Mouse (Mus musculus) mammary gland, adult 2 months (tissue): ENCODE measurements around the gene Pcgf6. TPM values are rescaled to one million over a fixed set of nuclear protein-coding genes. Genes with fewer than 3 reads are reported as not detected.

Experiments
- polyA plus RNA-seq: library from polyadenylated mRNA; depleted of rRNA; stranded (reverse); fragments of >200 nt; gene quantifications from 2 replicates; pipeline ENCODE4 v1.2.3, GENCODE M21; 2012; ENCODE audit warnings: low replicate concordance; rRNA removed

The Pcgf6 gene
- 6.5 and 11.6 TPM in 2 replicates for polyA plus RNA-seq

DNA sequence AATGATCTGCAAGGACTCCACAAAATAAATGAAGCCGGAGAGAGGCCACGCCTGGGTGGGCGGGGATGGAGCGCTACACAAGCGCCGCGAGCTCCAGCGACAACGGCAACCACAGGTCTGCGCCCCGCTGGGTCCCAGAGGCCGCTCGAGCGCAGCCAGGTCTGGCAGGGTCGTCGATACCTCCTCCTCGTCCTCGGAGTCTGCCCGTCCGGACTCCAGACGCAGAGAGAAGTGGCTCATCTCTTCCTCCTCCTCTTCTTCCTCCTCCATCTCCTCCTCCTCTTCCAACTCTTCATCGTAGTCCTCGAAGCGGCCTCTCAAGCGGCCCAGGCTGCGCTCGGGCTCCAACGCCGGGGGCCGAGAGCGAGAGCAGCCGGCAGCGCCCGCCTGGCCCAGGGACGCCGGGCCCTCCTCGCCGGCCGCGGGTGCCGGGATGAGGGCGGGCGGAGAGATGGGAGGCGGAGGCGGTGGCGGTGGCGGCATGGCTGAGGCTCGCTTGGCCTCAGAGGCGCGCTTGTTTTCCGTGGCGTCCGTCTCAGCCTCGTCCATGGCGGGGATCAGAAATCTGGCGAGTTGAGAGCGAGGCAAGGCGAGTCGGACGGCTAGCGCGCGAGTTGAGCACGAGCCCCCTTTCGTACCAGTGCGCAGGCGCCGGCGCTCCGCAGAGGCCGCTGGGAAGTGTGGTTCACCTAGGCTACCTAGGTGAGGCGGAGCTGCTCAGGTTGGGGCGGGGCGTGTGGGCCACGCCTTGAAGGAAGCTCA, at the start of gene Pcgf6:
TSS of gene Pcgf6 (minus strand) at position 636 of the 762 bp plus-strand sequence.

DNA sequence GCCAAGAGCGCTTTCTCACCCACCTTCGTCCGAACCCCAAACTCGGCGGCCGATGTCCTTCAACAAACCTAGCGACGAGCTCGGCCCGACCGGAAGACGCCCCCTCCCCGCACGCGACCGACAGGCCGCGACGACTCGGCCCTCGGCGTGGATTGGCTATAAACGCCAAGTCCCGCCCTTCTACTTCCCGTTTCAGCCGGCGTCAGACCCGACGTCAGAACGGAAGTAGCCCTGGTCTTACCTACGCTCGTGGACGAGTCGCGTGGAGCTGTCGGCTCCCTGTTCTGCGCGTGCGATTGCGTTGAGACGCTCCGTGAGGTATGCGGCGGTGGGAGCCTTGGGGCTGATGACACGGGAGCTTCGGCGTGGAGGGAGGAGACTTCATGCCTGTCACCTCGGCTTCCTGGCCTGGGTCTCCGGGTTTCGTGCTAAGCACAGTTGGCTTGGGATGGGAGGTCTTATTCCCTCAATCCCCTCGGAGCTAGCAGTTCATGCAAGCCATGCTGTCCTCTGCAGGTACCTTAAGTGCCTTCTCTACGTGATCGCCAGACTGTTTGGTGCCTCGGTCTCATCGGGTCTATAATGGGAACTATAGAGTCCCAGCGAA, 39.9 kb upstream of the Pcgf6 start, which contains the start of the genes Usmg5 and Pdcd11:
TSS of gene Usmg5 (minus strand) at position 98 of the 607 bp plus-strand sequence.
TSS of gene Pdcd11 (plus strand) at position 219 of the 607 bp plus-strand sequence.

DNA sequence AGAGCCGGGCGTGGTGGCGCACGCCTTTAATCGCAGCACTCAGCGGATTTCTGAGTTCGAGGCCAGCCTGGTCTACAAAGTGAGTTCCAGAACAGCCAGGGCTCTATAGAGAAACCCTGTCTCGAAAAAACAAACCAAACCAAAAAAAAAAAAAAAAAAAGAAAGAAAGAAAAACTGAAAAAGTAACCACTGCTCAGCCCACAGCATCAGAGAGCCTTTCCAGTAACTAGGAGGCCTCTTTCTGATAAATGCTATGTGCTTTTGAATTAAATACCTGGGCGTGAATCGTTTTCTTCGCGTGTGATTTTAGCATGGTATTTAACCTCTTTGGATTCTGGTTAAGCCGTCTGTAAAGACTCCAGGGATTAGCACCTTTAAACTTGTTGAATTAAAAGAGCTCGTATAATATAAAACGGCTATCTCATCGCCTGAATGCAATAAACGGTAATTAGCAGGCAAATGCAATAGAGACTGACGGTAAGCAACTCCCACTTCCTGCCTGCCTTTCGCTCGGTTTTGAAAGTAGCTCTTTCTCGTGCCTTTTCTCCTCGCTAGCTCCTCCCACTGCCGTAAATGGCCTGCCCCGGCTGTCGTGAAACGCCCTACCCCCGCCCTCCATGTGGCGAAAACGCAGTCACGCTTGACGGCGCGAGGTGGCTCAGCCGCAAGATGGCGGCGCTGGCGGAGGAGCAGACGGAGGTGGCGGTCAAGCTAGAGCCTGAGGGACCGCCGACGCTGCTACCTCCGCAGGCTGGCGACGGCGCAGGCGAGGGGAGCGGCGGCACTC, 16.6 kb upstream of the Pcgf6 start, which contains the start of gene Taf5:
TSS of gene Taf5 (plus strand) at position 651 of the 787 bp plus-strand sequence.

GRCm38 (mm10) chr19:47014447-47015381, 36.0 kb downstream of the Pcgf6 start, which contains the start of the genes Ina and Nt5c2:
Ina (plus strand) TSS chr19:47014698.
Nt5c2 (minus strand) TSS chr19:47015153.

Other genes with a start within 250 kb of the Pcgf6 start
- not detected in 2 replicates for gene Ina, start 36.2 kb downstream of the Pcgf6 start, polyA plus RNA-seq
- 10.6 and 15.8 TPM in 2 replicates for gene Nt5c2, start 35.8 kb downstream of the Pcgf6 start, polyA plus RNA-seq
- 2.6 and 2.9 TPM in 2 replicates for gene Taf5, start 16.8 kb upstream of the Pcgf6 start, polyA plus RNA-seq
- gene Usmg5, start 39.7 kb upstream of the Pcgf6 start, polyA plus RNA-seq, result 36.3 and 110 TPM in 2 replicates
- gene Pdcd11, start 39.9 kb upstream of the Pcgf6 start, polyA plus RNA-seq, result 7.4 and 7.6 TPM in 2 replicates
- 20.9 and 27.9 TPM in 2 replicates for gene Calhm2, start 87.4 kb upstream of the Pcgf6 start, polyA plus RNA-seq
- gene Calhm1, start 93.3 kb upstream of the Pcgf6 start, polyA plus RNA-seq, result not detected in 2 replicates
- gene Calhm3, start 106.9 kb upstream of the Pcgf6 start, polyA plus RNA-seq, result not detected in 2 replicates
- gene Neurl1a, start 127.9 kb upstream of the Pcgf6 start, polyA plus RNA-seq, result 1.7 and 29.6 TPM in 2 replicates